Mouse (Mus musculus): ENCODE results near the gene Dhdh.
"Not testable (repeated sequence)": the region's sequence is repeated elsewhere in the genome, so short reads cannot be mapped to it uniquely, and the experiment has no call there.

Dhdh gene

GRCm38 (mm10) chr7:45475291-45475969 lies 13.2 kb downstream of the Dhdh start:
- peak; percentile 84 for DNase-seq (ENCODE audit: low read depth, low spot score)

- peak; percentile 78 for DNase-seq (ENCODE audit: low read depth, low spot score)
Observed at GRCm38 (mm10) chr7:45470869-45471268, 17.7 kb downstream of the Dhdh start.

GRCm38 (mm10) chr7:45467090-45467670 lies 21.4 kb downstream of the Dhdh start:
- peak; percentile 58 for DNase-seq (ENCODE audit: low read depth, low spot score)

- DNase-seq (ENCODE audit: low read depth, low spot score) = peak; percentile 98
Observed at GRCm38 (mm10) chr7:45466283-45467089, 22.1 kb downstream of the Dhdh start, which contains the start of gene Bax. Gene Bax, minus strand, starts transcription at chr7:45466898.

- peak; percentile 67 for DNase-seq (ENCODE audit: low read depth, low spot score)
Observed at GRCm38 (mm10) chr7:45465549-45465948, 23.1 kb downstream of the Dhdh start.

- no peak for DNase-seq (ENCODE audit: low read depth, low spot score)
Observed at GRCm38 (mm10) chr7:45465112-45465511, 23.5 kb downstream of the Dhdh start.

- DNase-seq (ENCODE audit: low read depth, low spot score) = no peak
Observed at GRCm38 (mm10) chr7:45463987-45464778, 24.4 kb downstream of the Dhdh start.

GRCm38 (mm10) chr7:45462868-45463267 lies 25.7 kb downstream of the Dhdh start:
- DNase-seq (ENCODE audit: low read depth, low spot score) = not testable (repeated sequence)

GRCm38 (mm10) chr7:45462325-45462724 lies 26.3 kb downstream of the Dhdh start:
- DNase-seq (ENCODE audit: low read depth, low spot score) = peak; percentile 55

- DNase-seq (ENCODE audit: low read depth, low spot score) = no peak
Observed at GRCm38 (mm10) chr7:45461781-45462180, 26.8 kb downstream of the Dhdh start.

- peak; percentile 87 for DNase-seq (ENCODE audit: low read depth, low spot score)
Observed at GRCm38 (mm10) chr7:45461326-45461725, 27.3 kb downstream of the Dhdh start.

GRCm38 (mm10) chr7:45460860-45461314 lies 27.7 kb downstream of the Dhdh start:
- DNase-seq (ENCODE audit: low read depth, low spot score) = peak; percentile 83

- peak; percentile 35 for DNase-seq (ENCODE audit: low read depth, low spot score)
Observed at GRCm38 (mm10) chr7:45460377-45460776, 28.2 kb downstream of the Dhdh start.

- DNase-seq (ENCODE audit: low read depth, low spot score) = peak; percentile 99
Observed at GRCm38 (mm10) chr7:45459564-45460140, 29.0 kb downstream of the Dhdh start, which contains the start of gene Ftl1. Gene Ftl1, minus strand, starts transcription at chr7:45459884.

GRCm38 (mm10) chr7:45458748-45459563 lies 29.6 kb downstream of the Dhdh start:
- peak; percentile 79 for DNase-seq (ENCODE audit: low read depth, low spot score)

GRCm38 (mm10) chr7:45457204-45458060 lies 31.2 kb downstream of the Dhdh start:
- DNase-seq (ENCODE audit: low read depth, low spot score) = peak; percentile 84

GRCm38 (mm10) chr7:45456721-45457203 lies 31.8 kb downstream of the Dhdh start:
- peak; percentile 76 for DNase-seq (ENCODE audit: low read depth, low spot score)

- peak; percentile 81 for DNase-seq (ENCODE audit: low read depth, low spot score)
Observed at GRCm38 (mm10) chr7:45455932-45456696, 32.5 kb downstream of the Dhdh start.
